Mouse (Mus musculus): Measurements from ENCODE around the gene Gca. TPM values are rescaled to one million over a fixed set of nuclear protein-coding genes. Genes with fewer than 3 reads are reported as not detected.

Gca gene
- total and polyA plus RNA-seq, 3 experiments = 6.2 to 17.9 TPM; not detected in 1

- no peak overlapping the region for H3K4me3 ChIP-seq (ENCODE audit: control insufficient read depth in 1 of 2, insufficient read depth in 1 of 2, low read depth in 2 of 2, low read length in 2 of 2)
- no peaks in the 10 kb centered on the region for H3K9me3 ChIP-seq (replicated peaks; ENCODE audit: insufficient read depth, low read length)
- TF ChIP-seq TAL1 (IDR thresholded peaks at IDR 0.05; ENCODE audit: low read length) = no peak
- no peak for TF ChIP-seq TCF12 (IDR thresholded peaks at IDR 0.05; ENCODE audit: low read depth, low read length)
- no peak for TF ChIP-seq ETS1 (IDR thresholded peaks at IDR 0.05; ENCODE audit: low read depth, low read length)
- no peak for TF ChIP-seq MYB (IDR thresholded peaks at IDR 0.05; ENCODE audit: low read depth, low read length)
- no peak for TF ChIP-seq ZC3H11A (IDR thresholded peaks at IDR 0.05; ENCODE audit: low read depth, low read length)
- TF ChIP-seq POLR2AphosphoS2 (IDR thresholded peaks at IDR 0.05; ENCODE audit: low read length) = no peak
- no peak for TF ChIP-seq MAZ (IDR thresholded peaks at IDR 0.05; ENCODE audit: low read depth, low read length)
- TF ChIP-seq RCOR1 (IDR thresholded peaks at IDR 0.05; ENCODE audit: low read depth, low read length) = no peak
- no peak for TF ChIP-seq USF1 (IDR thresholded peaks at IDR 0.05; ENCODE audit: low read depth, low read length)
- no peak for TF ChIP-seq CHD2 (IDR thresholded peaks at IDR 0.05; ENCODE audit: low read length)
- no peak for TF ChIP-seq NELFE (IDR thresholded peaks at IDR 0.05; ENCODE audit: low read depth, low read length)
- no peak for TF ChIP-seq TBP (IDR thresholded peaks at IDR 0.05; ENCODE audit: low read depth, low read length)
- TF ChIP-seq CTCF (IDR thresholded peaks at IDR 0.05 in 2 of 3, conservative IDR thresholded peaks at IDR 0.05 in 1 of 3; ENCODE audit: control insufficient read depth in 1 of 3, insufficient read depth in 1 of 3, low read depth in 2 of 3, low read length in 3 of 3, poor library complexity in 1 of 3, severe bottlenecking in 1 of 3) = no peak
- TF ChIP-seq RAD21 (IDR thresholded peaks at IDR 0.05; ENCODE audit: low read depth, low read length) = no peak
- no peak for TF ChIP-seq JUND (IDR thresholded peaks at IDR 0.05; ENCODE audit: low read depth, low read length)
- no peak for TF ChIP-seq MAX (IDR thresholded peaks at IDR 0.05; ENCODE audit: low read length)
- DNase-seq (ENCODE audit: low read depth, low spot score) = no peak
- no peak overlapping the region for H3K27ac ChIP-seq (ENCODE audit: control insufficient read depth, low read depth, low read length)
- no peaks in the 10 kb centered on the region for H3K79me2 ChIP-seq (ENCODE audit: control insufficient read depth, insufficient read depth, low read length, poor library complexity)
- no peaks in the 10 kb centered on the region for H3K4me1 ChIP-seq (ENCODE audit: control insufficient read depth in 1 of 2, insufficient read depth in 2 of 2, low read length in 2 of 2)
- H3K36me3 ChIP-seq (ENCODE audit: control insufficient read depth in 1 of 2, insufficient read depth in 2 of 2, low read length in 2 of 2) = no peaks in the 10 kb centered on the region
- H3K9ac ChIP-seq (ENCODE audit: control insufficient read depth, low read depth, low read length, poor library complexity, severe bottlenecking) = no peak overlapping the region
- no peaks in the 10 kb centered on the region for H3K27me3 ChIP-seq (ENCODE audit: control insufficient read depth in 1 of 2, insufficient read depth in 2 of 2, low read length in 2 of 2)
Observed at GRCm38 (mm10) chr2:62743098-62743497, 79.0 kb downstream of the Gca start.

Other genes with a start within 250 kb of the Gca start
- gene Gcg, start 180.6 kb upstream of the Gca start, total RNA-seq (2012; rRNA removed) = not detected in 2 replicates
- gene Gcg, start 180.6 kb upstream of the Gca start, polyA plus RNA-seq (2012; ENCODE audit: insufficient read depth in 1 of 2, insufficient read length in 2 of 2, low read depth in 1 of 2, low replicate concordance in 2 of 2, missing spikeins in 1 of 2) = not detected
- gene Fap, start 90.2 kb upstream of the Gca start, total RNA-seq (2012; rRNA removed) = 0.07 and 0.23 TPM in 2 replicates
- under 1 TPM in 1 of 2 experiments, not detected in 1; 0.17 TPM for gene Fap, start 90.2 kb upstream of the Gca start, polyA plus RNA-seq (2012; ENCODE audit: insufficient read depth in 1 of 2, insufficient read length in 2 of 2, low read depth in 1 of 2, low replicate concordance in 2 of 2, missing spikeins in 1 of 2)
- 11.4 and 12.8 TPM in 2 replicates for gene Ifih1, start 18.0 kb upstream of the Gca start, total RNA-seq (2012; rRNA removed)
- 10 to 100 TPM; 41.5 to 71.9 TPM for gene Ifih1, start 18.0 kb upstream of the Gca start, polyA plus RNA-seq (2012; ENCODE audit: insufficient read depth in 1 of 2, insufficient read length in 2 of 2, low read depth in 1 of 2, low replicate concordance in 2 of 2, missing spikeins in 1 of 2)

All from MEL (cell line).